Mouse (Mus musculus) bone marrow macrophage, adult 2 months (primary cell): ENCODE measurements around the gene Gnat1.

Experiments used
- CTCF ChIP-seq: IDR thresholded peaks from 2 replicates; pipeline ENCODE4 v1.5.1; 2012; ENCODE audit warnings: low read depth, mild to moderate bottlenecking, low read length, moderate library complexity
- POLR2A ChIP-seq: IDR thresholded peaks from 2 replicates; pipeline ENCODE4 v1.6.1; 2012; ENCODE audit warnings: mild to moderate bottlenecking, low read depth, low read length, borderline replicate concordance

GRCm38 (mm10) chr9:107648767-107649166 is 30.7 kb downstream of the Gnat1 start:
- TF ChIP-seq CTCF (no peak), POLR2A (no peak)
